Mouse (Mus musculus) spleen, adult 2 months (tissue): Measurements from ENCODE around the gene Nav2.

Experiments
- CTCF ChIP-seq: fragments of 200-500 bp; IDR thresholded peaks from 2 replicates; pipeline ENCODE4 v1.5.1; 2011; ENCODE audit warnings: mild to moderate bottlenecking, inconsistent platforms; ENCODE audit not compliant: insufficient read depth, insufficient read length, insufficient replicate concordance; ENCODE audit errors: extremely low read depth
- POLR2A ChIP-seq: fragments of 200-500 bp; IDR thresholded peaks from 2 replicates; pipeline ENCODE4 v1.6.1; 2011; ENCODE audit warnings: low read depth, low read length, inconsistent platforms

DNA sequence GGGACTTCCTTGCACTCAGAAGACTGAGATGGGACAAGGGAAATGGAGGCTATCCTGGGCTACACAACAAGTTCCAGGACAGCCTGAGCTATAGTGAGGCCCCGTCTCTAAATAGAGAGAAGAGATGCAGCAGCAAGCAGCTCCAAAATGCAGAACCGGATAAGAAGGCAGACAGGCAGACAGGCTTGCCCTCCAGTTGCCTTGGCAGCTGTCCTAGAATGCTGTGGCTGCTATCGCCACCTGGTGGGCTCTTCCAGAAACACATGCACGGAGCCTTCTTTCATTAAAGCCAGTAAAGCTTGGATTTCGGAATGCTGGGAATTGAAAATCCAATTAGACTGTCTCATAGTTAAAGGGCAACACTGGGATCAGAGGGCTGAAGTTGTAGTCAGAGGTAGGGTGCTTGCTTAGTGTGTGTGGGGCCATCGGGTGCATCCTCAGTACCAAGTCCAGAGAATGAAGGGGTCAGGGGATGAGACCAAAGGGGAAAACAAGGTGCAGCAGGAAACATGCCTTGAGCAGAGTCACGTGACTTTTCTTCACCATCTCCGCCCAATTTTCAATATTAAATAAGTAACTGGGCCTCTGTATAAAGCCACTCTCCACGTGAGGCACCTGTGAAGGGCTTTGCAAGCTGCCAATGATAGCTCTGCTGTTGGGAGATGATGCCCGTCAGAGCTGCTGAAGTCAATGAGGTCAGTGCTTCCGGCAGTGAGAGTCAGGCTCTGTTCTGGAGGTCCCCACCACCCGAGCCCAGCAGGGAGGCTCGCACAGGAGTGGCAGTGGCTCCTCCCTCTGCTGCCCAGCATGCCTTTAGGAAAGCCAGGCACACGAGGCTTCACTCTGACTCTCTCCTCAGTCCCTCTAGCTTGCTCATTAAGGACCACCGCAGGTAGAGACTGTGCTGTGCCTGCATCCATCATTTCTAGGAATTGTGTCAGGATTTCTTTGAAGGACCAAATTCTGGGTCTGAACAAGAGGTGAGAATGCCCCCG, 364.2 kb downstream of the Nav2 start:
- no peak for TF ChIP-seq POLR2A
- peak; percentile 80; the same call in 1 of the 2 replicates for TF ChIP-seq CTCF
